Mouse (Mus musculus): ENCODE measurements around the gene 4933415A04Rik. TPM values are rescaled to one million over a fixed set of nuclear protein-coding genes. Genes with fewer than 3 reads are reported as not detected.

The 4933415A04Rik gene
- 0.68 and 0.94 TPM in 2 replicates for polyA plus RNA-seq (2015; fragmentation: Nextera tagmentation; extraction: Ambion mirVana)

DNA sequence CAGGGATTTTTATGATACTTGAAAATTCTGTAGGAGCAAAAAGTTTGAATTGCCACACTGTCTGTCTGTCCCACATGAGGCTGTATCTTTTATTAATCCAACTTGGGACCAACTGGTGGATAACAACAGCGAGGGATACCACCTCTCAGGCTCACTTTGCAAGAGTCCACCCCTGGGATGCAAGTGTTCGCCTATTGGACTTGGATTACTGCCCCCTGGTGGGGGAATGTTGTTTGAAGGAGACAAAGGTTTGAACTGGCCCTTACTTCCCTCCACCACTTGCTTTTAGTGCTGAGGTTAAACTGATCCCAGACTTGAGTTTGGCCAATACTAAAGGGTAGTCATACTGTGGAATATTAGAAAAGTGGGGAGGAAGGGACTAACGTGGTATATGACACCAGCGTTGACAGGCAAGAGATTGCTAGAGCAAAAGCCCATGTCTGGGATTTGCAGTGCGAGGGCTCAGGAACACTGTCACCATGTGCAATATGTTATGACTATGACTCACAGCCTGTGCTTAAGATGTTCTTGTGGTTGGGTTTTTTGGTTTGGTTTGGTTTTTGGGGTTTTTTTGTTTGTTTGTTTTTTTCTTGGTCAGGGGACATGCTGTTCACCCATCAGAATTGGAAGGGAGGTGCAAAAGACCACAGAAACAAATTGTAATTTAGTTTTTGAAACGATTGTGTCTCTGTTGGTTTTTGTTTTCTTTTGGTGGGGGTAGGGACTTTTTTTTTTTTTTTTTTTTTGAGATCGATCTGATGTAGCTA, at the start of gene 4933415A04Rik:
TSS of gene 4933415A04Rik (plus strand) at position 717 of the 767 bp plus-strand sequence.

DNA sequence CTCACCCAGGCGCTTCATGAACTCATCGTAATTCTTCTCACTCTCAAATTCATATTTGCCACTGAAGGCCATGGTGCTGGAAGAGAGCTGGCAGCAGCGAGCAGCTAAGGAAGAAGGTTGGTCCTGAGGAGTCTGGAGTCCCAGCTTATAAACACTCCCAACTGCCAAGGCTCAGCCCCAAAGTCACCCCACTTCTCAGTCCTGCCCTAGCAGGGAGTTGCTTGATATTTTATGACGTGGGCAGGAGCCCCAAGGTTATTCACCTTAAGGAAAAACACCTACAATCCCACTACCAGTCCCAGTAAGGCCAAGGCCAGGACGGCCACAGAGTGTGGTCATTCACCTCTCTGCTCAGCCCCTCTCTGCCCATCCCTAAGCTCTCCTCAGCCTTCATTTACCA, 14.6 kb downstream of the 4933415A04Rik start, which contains the start of gene Fabp6:
TSS of gene Fabp6 (minus strand) at position 101 of the 400 bp plus-strand sequence.

Other genes starting within 250 kb of the 4933415A04Rik start
- 58.3 and 62.3 TPM in 2 replicates for gene Pttg1, start 160.8 kb upstream of the 4933415A04Rik start, polyA plus RNA-seq (2015; fragmentation: Nextera tagmentation; extraction: Ambion mirVana)
- 31.5 and 38.8 TPM in 2 replicates for gene Slu7, start 153.3 kb upstream of the 4933415A04Rik start, polyA plus RNA-seq (2015; fragmentation: Nextera tagmentation; extraction: Ambion mirVana)
- gene C1qtnf2, start 112.8 kb upstream of the 4933415A04Rik start, polyA plus RNA-seq (2015; fragmentation: Nextera tagmentation; extraction: Ambion mirVana), result 48.5 and 59.3 TPM in 2 replicates
- gene Ccnjl, start 58.3 kb upstream of the 4933415A04Rik start, polyA plus RNA-seq (2015; fragmentation: Nextera tagmentation; extraction: Ambion mirVana), result 2.9 and 3.5 TPM in 2 replicates
- not detected in 2 replicates for gene Fabp6, start 14.5 kb downstream of the 4933415A04Rik start, polyA plus RNA-seq (2015; fragmentation: Nextera tagmentation; extraction: Ambion mirVana)
- gene Pwwp2a, start 95.0 kb downstream of the 4933415A04Rik start, polyA plus RNA-seq (2015; fragmentation: Nextera tagmentation; extraction: Ambion mirVana), result 10.1 and 10.4 TPM in 2 replicates
- gene Ttc1, start 161.0 kb downstream of the 4933415A04Rik start, polyA plus RNA-seq (2015; fragmentation: Nextera tagmentation; extraction: Ambion mirVana), result 58.3 and 59.5 TPM in 2 replicates

Measured in skeletal muscle tissue, postnatal 0 days (tissue).